Mouse (Mus musculus) midbrain, embryonic 15.5 days (tissue): ENCODE data around the gene Tns2. TPM values are rescaled to one million over a fixed set of nuclear protein-coding genes. Genes with fewer than 3 reads are reported as not detected.
"Not testable (repeated sequence)": the region's sequence is repeated elsewhere in the genome, so short reads cannot be mapped to it uniquely, and the experiment has no call there.

Experiments used
- ATAC-seq: fragments of 200-750 bp; cut with Nextera tagmentation; replicated peaks from 2 replicates; pipeline ENCODE4 v1.8.0; 2017; ENCODE audit warnings: moderate TSS enrichment
- H3K27ac ChIP-seq: fragments of 300-500 bp; sonication (generic); 2 replicates; pipeline ENCODE4 v1.5.1; 2015; ENCODE audit warnings: mild to moderate bottlenecking, inconsistent platforms
- H3K27me3 ChIP-seq: fragments of 300-500 bp; sonication (generic); replicated peaks from 2 replicates; pipeline ENCODE4 v1.6.1; 2015; ENCODE audit warnings: inconsistent platforms
- H3K36me3 ChIP-seq: fragments of 300-500 bp; sonication (generic); replicated peaks from 2 replicates; pipeline ENCODE4 v1.6.1; 2015; ENCODE audit warnings: inconsistent platforms
- H3K4me1 ChIP-seq: fragments of 300-500 bp; sonication (generic); 2 replicates; pipeline ENCODE4 v1.6.1; 2015; ENCODE audit warnings: inconsistent platforms
- H3K4me2 ChIP-seq: fragments of 300-500 bp; sonication (generic); 2 replicates; pipeline ENCODE4 v1.6.1; 2015; ENCODE audit warnings: inconsistent platforms, mild to moderate bottlenecking, moderate library complexity
- H3K4me3 ChIP-seq: fragments of 300-500 bp; sonication (generic); 2 replicates; pipeline ENCODE4 v1.5.1; 2015; ENCODE audit warnings: mild to moderate bottlenecking, inconsistent platforms
- H3K9ac ChIP-seq: fragments of 300-500 bp; sonication (generic); 2 replicates; pipeline ENCODE4 v1.6.1; 2015; ENCODE audit warnings: mild to moderate bottlenecking, inconsistent platforms
- H3K9me3 ChIP-seq: fragments of 300-500 bp; sonication (generic); 2 replicates; pipeline ENCODE4 v1.6.1; 2016; ENCODE audit warnings: inconsistent platforms
- WGBS: fragments of 180-500 bp; shearing (Covaris S2); methylation state at CpG from one replicate; pipeline ENCODE4 v1.1.7; 2015; ENCODE audit warnings: mixed read lengths; 5-methylcytosine and 5-hydroxymethylcytosine counted together
- polyA plus RNA-seq: library from polyadenylated mRNA; unstranded; fragments of >200 nt; fragmentation: Nextera tagmentation; extraction: Ambion mirVana; gene quantifications from 2 replicates; pipeline ENCODE4 v1.2.1, GENCODE M21; 2015

Tns2 gene
- polyA plus RNA-seq, 1 experiment from 2014 or later = 8.3 TPM

- no peaks in the 10 kb centered on the region for H3K36me3 ChIP-seq
- no peak for ATAC-seq
- H3K9ac ChIP-seq = no peak overlapping the region
- WGBS = 93% methylated on average over 2 of the region's 2 CpGs
- no peak overlapping the region for H3K4me2 ChIP-seq
- no peaks in the 10 kb centered on the region for H3K27me3 ChIP-seq
- H3K27ac ChIP-seq = no peak overlapping the region
- no peak overlapping the region for H3K4me3 ChIP-seq
- H3K4me1 ChIP-seq = peaks cover 27% of the 10 kb centered on the region
- H3K9me3 ChIP-seq = no peaks in the 10 kb centered on the region
Measured at GRCm38 (mm10) chr15:102077111-102077677, 23.0 kb upstream of the Tns2 start.

- no peak overlapping the region for H3K4me3 ChIP-seq
- no peak overlapping the region for H3K27ac ChIP-seq
- no peak overlapping the region for H3K4me2 ChIP-seq
- no peaks in the 10 kb centered on the region for H3K27me3 ChIP-seq
- H3K4me1 ChIP-seq = peaks cover 23% of the 10 kb centered on the region
- 85% methylated on average over 4 of the region's 4 CpGs for whole genome bisulfite sequencing
- no peak overlapping the region for H3K9ac ChIP-seq
- no peak for ATAC-seq
- peaks cover 7% of the 10 kb centered on the region for H3K36me3 ChIP-seq
- no peaks in the 10 kb centered on the region for H3K9me3 ChIP-seq
Measured at GRCm38 (mm10) chr15:102079221-102079620, 21.0 kb upstream of the Tns2 start.

- ATAC-seq, H3K9ac ChIP-seq, H3K4me2 ChIP-seq, H3K4me3 ChIP-seq, H3K27ac ChIP-seq, H3K9me3 ChIP-seq, H3K27me3 ChIP-seq: not testable (repeated sequence)
- Histone ChIP-seq H3K4me1 (peaks cover 18% of the 10 kb centered on the region), H3K36me3 (peaks cover 12% of the 10 kb centered on the region)
- WGBS = 81% methylated on average over 8 of the region's 8 CpGs
Measured at GRCm38 (mm10) chr15:102079924-102080323, 20.3 kb upstream of the Tns2 start.

- Histone ChIP-seq H3K9me3 (no peaks in the 10 kb centered on the region), H3K4me3 (no peak overlapping the region), H3K4me2 (no peak overlapping the region), H3K4me1 (peaks cover 13% of the 10 kb centered on the region), H3K9ac (no peak overlapping the region), H3K27me3 (no peaks in the 10 kb centered on the region), H3K27ac (no peak overlapping the region), H3K36me3 (peaks cover 12% of the 10 kb centered on the region)
- ATAC-seq = no peak
- 62% methylated on average over 2 of the region's 2 CpGs for WGBS
Measured at GRCm38 (mm10) chr15:102080429-102080828, 19.8 kb upstream of the Tns2 start.

GRCm38 (mm10) chr15:102082148-102082547 lies 18.1 kb upstream of the Tns2 start:
- Histone ChIP-seq H3K4me3 (no peak overlapping the region), H3K4me2 (no peak overlapping the region), H3K9me3 (no peaks in the 10 kb centered on the region), H3K27me3 (no peaks in the 10 kb centered on the region), H3K27ac (no peak overlapping the region), H3K9ac (no peak overlapping the region), H3K4me1 (0 out of 2 replicates have a peak, but pooled peaks cover 3% of the 10 kb centered on the region), H3K36me3 (peaks cover 26% of the 10 kb centered on the region)
- 89% methylated on average over 4 of the region's 4 CpGs for WGBS
- no peak for ATAC-seq

- Histone ChIP-seq H3K36me3 (peaks cover 33% of the 10 kb centered on the region), H3K4me1 (no peaks in the 10 kb centered on the region), H3K9ac (no peak overlapping the region), H3K4me2 (no peak overlapping the region), H3K27ac (no peak overlapping the region), H3K4me3 (no peak overlapping the region), H3K27me3 (no peaks in the 10 kb centered on the region), H3K9me3 (no peaks in the 10 kb centered on the region)
- no peak for ATAC-seq
- whole genome bisulfite sequencing = 90% methylated on average over 4 of the region's 4 CpGs
Measured at GRCm38 (mm10) chr15:102083028-102083427, 17.2 kb upstream of the Tns2 start.

GRCm38 (mm10) chr15:102089914-102090585 lies 10.2 kb upstream of the Tns2 start:
- WGBS = 84% methylated on average over 12 of the region's 12 CpGs
- H3K4me2 ChIP-seq = no peak overlapping the region
- no peak for ATAC-seq

GRCm38 (mm10) chr15:102091063-102091679 lies 9.0 kb upstream of the Tns2 start:
- no peaks in the 10 kb centered on the region for H3K9me3 ChIP-seq
- no peak overlapping the region for H3K27ac ChIP-seq
- no peak overlapping the region for H3K4me3 ChIP-seq
- H3K27me3 ChIP-seq = no peaks in the 10 kb centered on the region
- H3K4me2 ChIP-seq = no peak overlapping the region
- H3K4me1 ChIP-seq = no peaks in the 10 kb centered on the region
- 93% methylated on average over 12 of the region's 12 CpGs for WGBS
- no peak for ATAC-seq
- peaks cover 93% of the 10 kb centered on the region for H3K36me3 ChIP-seq
- no peak overlapping the region for H3K9ac ChIP-seq

More at GRCm38 (mm10) chr15:102089914-102090585, 10.2 kb upstream of the Tns2 start:
- no peak overlapping the region for H3K9ac ChIP-seq
- H3K27me3 ChIP-seq = no peaks in the 10 kb centered on the region
- no peak overlapping the region for H3K4me3 ChIP-seq
- no peaks in the 10 kb centered on the region for H3K9me3 ChIP-seq
- H3K36me3 ChIP-seq = peaks cover 87% of the 10 kb centered on the region
- no peak overlapping the region for H3K27ac ChIP-seq
- no peaks in the 10 kb centered on the region for H3K4me1 ChIP-seq

GRCm38 (mm10) chr15:102091688-102092087 lies 8.5 kb upstream of the Tns2 start:
- no peak for ATAC-seq
- H3K4me3 ChIP-seq = no peak overlapping the region
- peaks cover 89% of the 10 kb centered on the region for H3K36me3 ChIP-seq
- H3K27ac ChIP-seq = no peak overlapping the region
- H3K9ac ChIP-seq = no peak overlapping the region
- 84% methylated on average over 1 of the region's 1 CpGs for WGBS
- H3K4me2 ChIP-seq = no peak overlapping the region
- no peaks in the 10 kb centered on the region for H3K9me3 ChIP-seq
- no peaks in the 10 kb centered on the region for H3K4me1 ChIP-seq
- H3K27me3 ChIP-seq = no peaks in the 10 kb centered on the region

- Histone ChIP-seq H3K4me3 (no peak overlapping the region), H3K9ac (no peak overlapping the region), H3K27me3 (no peaks in the 10 kb centered on the region), H3K36me3 (peaks cover 84% of the 10 kb centered on the region), H3K4me2 (no peak overlapping the region), H3K4me1 (no peaks in the 10 kb centered on the region), H3K9me3 (no peaks in the 10 kb centered on the region), H3K27ac (no peak overlapping the region)
- 87% methylated on average over 4 of the region's 4 CpGs for WGBS
- no peak for ATAC-seq
Measured at GRCm38 (mm10) chr15:102092222-102092621, 8.0 kb upstream of the Tns2 start.

GRCm38 (mm10) chr15:102094157-102094556 lies 6.1 kb upstream of the Tns2 start:
- peaks cover under 1% of the 10 kb centered on the region; the same call in 1 of the 2 replicates for H3K4me1 ChIP-seq
- no peaks in the 10 kb centered on the region for H3K9me3 ChIP-seq
- no peak overlapping the region for H3K4me3 ChIP-seq
- no peaks in the 10 kb centered on the region for H3K27me3 ChIP-seq
- no peak overlapping the region for H3K9ac ChIP-seq
- H3K36me3 ChIP-seq = peaks cover 77% of the 10 kb centered on the region
- ATAC-seq = no peak
- no peak overlapping the region for H3K4me2 ChIP-seq
- 81% methylated on average over 2 of the region's 2 CpGs for WGBS
- no peak overlapping the region for H3K27ac ChIP-seq

GRCm38 (mm10) chr15:102094988-102095387 lies 5.2 kb upstream of the Tns2 start:
- Histone ChIP-seq H3K9me3 (no peaks in the 10 kb centered on the region), H3K4me1 (peaks cover 8% of the 10 kb centered on the region), H3K4me2 (no peak overlapping the region), H3K9ac (no peak overlapping the region), H3K4me3 (no peak overlapping the region), H3K27ac (no peak overlapping the region), H3K36me3 (peaks cover 70% of the 10 kb centered on the region), H3K27me3 (0 out of 2 replicates have a peak, but pooled peaks cover 2% of the 10 kb centered on the region)
- ATAC-seq = no peak
- WGBS = 88% methylated on average over 16 of the region's 16 CpGs
